Mouse (Mus musculus) midbrain, embryonic 15.5 days (tissue): ENCODE data around the gene Cyfip2. TPM values are rescaled to one million over a fixed set of nuclear protein-coding genes. Genes with fewer than 3 reads are reported as not detected.

Source experiments
- ATAC-seq: fragments of 200-750 bp; cut with Nextera tagmentation; replicated peaks from 2 replicates; pipeline ENCODE4 v1.8.0; 2017; ENCODE audit warnings: moderate TSS enrichment
- H3K27ac ChIP-seq: fragments of 300-500 bp; sonication (generic); 2 replicates; pipeline ENCODE4 v1.5.1; 2015; ENCODE audit warnings: mild to moderate bottlenecking, inconsistent platforms
- H3K27me3 ChIP-seq: fragments of 300-500 bp; sonication (generic); replicated peaks from 2 replicates; pipeline ENCODE4 v1.6.1; 2015; ENCODE audit warnings: inconsistent platforms
- H3K36me3 ChIP-seq: fragments of 300-500 bp; sonication (generic); replicated peaks from 2 replicates; pipeline ENCODE4 v1.6.1; 2015; ENCODE audit warnings: inconsistent platforms
- H3K4me1 ChIP-seq: fragments of 300-500 bp; sonication (generic); 2 replicates; pipeline ENCODE4 v1.6.1; 2015; ENCODE audit warnings: inconsistent platforms
- H3K4me2 ChIP-seq: fragments of 300-500 bp; sonication (generic); 2 replicates; pipeline ENCODE4 v1.6.1; 2015; ENCODE audit warnings: inconsistent platforms, mild to moderate bottlenecking, moderate library complexity
- H3K4me3 ChIP-seq: fragments of 300-500 bp; sonication (generic); 2 replicates; pipeline ENCODE4 v1.5.1; 2015; ENCODE audit warnings: mild to moderate bottlenecking, inconsistent platforms
- H3K9ac ChIP-seq: fragments of 300-500 bp; sonication (generic); 2 replicates; pipeline ENCODE4 v1.6.1; 2015; ENCODE audit warnings: mild to moderate bottlenecking, inconsistent platforms
- H3K9me3 ChIP-seq: fragments of 300-500 bp; sonication (generic); 2 replicates; pipeline ENCODE4 v1.6.1; 2016; ENCODE audit warnings: inconsistent platforms
- WGBS: fragments of 180-500 bp; shearing (Covaris S2); methylation state at CpG from one replicate; pipeline ENCODE4 v1.1.7; 2015; ENCODE audit warnings: mixed read lengths; 5-methylcytosine and 5-hydroxymethylcytosine counted together
- polyA plus RNA-seq: library from polyadenylated mRNA; unstranded; fragments of >200 nt; fragmentation: Nextera tagmentation; extraction: Ambion mirVana; gene quantifications from 2 replicates; pipeline ENCODE4 v1.2.1, GENCODE M21; 2015

Gene Cyfip2
- polyA plus RNA-seq, 1 experiment from 2014 or later: 104 TPM

DNA sequence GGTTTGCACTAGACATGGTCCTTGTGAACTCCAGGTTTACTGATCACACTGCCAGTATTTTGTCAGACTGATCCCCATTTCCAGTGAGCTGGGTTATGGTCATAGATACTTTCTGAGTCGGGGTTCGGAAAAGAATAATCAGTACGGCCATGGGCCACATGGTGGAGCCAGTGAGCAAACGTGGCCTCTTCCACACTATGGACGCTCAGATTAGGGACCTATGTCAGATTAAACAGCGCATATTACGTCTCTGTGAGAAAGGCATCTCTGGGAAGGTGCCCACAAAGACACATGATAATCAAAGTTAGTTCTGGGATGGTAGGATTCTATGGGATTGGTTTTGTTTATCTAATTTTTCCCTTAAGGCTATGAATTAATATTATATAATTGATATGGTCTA, 43.7 kb downstream of the Cyfip2 start:
- Histone ChIP-seq H3K36me3 (peaks cover 60% of the 10 kb centered on the region), H3K9ac (no peak overlapping the region), H3K4me2 (no peak overlapping the region), H3K4me3 (no peak overlapping the region), H3K27ac (no peak overlapping the region), H3K9me3 (no peaks in the 10 kb centered on the region), H3K27me3 (no peaks in the 10 kb centered on the region), H3K4me1 (no peaks in the 10 kb centered on the region)
- 17% methylated on average over 7 of the region's 7 CpGs for WGBS
- peak; percentile 75 for ATAC-seq

DNA sequence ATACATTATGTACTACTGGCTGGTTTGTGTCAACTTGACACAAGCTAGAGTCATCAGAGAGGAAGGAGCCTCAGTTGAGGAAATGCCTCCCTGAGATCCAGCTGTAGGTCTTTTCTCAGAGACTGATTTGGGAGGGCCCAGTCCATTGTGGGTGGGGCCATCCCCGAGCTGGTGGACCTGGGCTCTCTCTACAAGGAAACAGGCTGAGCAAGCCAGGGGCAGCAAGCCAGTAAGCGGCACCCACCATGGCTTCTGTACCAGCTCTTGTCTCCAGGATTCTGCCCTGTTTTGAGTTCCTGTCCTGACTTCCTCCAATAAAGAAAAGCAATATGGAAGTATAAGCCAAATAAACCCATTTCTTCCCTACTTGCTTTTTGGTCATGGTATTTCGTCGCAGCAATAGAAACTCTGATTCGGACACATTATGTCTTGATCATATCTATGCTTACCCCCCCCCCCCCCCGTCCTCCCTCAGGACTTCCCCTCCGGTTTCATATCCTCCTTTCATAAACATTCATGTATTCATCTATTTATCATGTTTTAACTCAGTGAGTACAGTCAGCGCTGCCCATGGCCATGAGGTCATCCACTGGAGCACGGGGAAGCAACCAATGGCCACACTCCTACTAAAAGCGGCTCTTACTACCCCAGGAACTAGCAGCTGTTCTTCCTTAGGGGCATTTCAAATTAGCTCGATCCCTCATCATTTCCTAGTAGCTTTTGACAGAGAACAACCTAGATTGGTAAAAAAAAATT, 47.5 kb downstream of the Cyfip2 start:
- Histone ChIP-seq H3K4me2 (no peak overlapping the region), H3K27me3 (no peaks in the 10 kb centered on the region)
- ATAC-seq: no peak

DNA sequence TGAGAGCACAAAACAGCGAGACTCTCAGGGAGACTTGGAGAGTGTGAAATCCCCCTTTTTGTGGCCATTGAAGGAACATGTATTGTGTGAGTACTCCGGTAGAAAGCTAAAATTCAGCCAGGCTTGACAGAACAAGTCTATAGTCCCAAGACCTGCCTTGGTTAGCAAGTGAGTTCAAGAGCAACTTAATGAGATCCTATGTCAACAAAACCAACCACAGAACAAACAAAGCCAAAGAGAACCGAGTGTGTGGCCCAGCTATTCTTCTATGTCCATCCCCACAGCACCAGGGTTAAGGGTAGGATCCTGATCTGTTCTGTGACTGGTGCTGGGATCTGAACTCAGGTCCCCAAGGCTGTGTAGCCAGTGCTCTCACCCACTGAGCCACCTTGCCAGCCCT, 48.1 kb downstream of the Cyfip2 start:
- Histone ChIP-seq H3K9me3 (no peaks in the 10 kb centered on the region), H3K4me2 (no peak overlapping the region), H3K9ac (no peak overlapping the region), H3K36me3 (peaks cover 60% of the 10 kb centered on the region), H3K27ac (no peak overlapping the region), H3K27me3 (no peaks in the 10 kb centered on the region), H3K4me1 (no peaks in the 10 kb centered on the region), H3K4me3 (no peak overlapping the region)
- 71% methylated on average over 3 of the region's 3 CpGs for WGBS
- ATAC-seq: no peak

More for the DNA sequence above, 47.5 kb downstream of the Cyfip2 start:
- no peak overlapping the region for H3K9ac ChIP-seq
- H3K36me3 ChIP-seq: peaks cover 61% of the 10 kb centered on the region
- WGBS: 93% methylated on average over 11 of the region's 11 CpGs
- H3K4me3 ChIP-seq: no peak overlapping the region
- H3K4me1 ChIP-seq: no peaks in the 10 kb centered on the region
- no peak overlapping the region for H3K27ac ChIP-seq
- no peaks in the 10 kb centered on the region for H3K9me3 ChIP-seq

DNA sequence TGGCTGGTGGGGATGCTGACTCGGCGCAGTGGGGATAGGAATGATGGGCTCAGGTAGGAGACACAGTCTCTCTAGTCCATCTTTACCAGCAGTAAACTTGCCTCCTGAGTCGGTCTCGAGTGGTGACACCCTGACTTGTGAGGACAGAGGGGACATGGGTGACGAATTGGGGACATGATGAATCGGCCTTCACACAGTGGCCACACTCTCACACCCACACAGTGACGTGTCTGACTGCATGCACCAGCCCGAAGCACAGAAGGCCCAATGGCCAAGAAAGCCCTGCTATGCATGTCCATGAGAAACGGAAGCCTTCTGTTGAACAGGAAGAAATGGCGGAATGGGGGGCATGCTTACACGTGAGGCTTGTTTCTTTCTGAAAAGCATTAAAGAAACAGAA, 49.4 kb downstream of the Cyfip2 start:
- H3K9ac ChIP-seq: no peak overlapping the region
- no peaks in the 10 kb centered on the region for H3K9me3 ChIP-seq
- no peak for ATAC-seq
- H3K27me3 ChIP-seq: no peaks in the 10 kb centered on the region
- 91% methylated on average over 11 of the region's 11 CpGs for WGBS
- H3K27ac ChIP-seq: no peak overlapping the region
- H3K4me1 ChIP-seq: no peaks in the 10 kb centered on the region
- no peak overlapping the region for H3K4me2 ChIP-seq
- peaks cover 61% of the 10 kb centered on the region for H3K36me3 ChIP-seq
- H3K4me3 ChIP-seq: no peak overlapping the region

DNA sequence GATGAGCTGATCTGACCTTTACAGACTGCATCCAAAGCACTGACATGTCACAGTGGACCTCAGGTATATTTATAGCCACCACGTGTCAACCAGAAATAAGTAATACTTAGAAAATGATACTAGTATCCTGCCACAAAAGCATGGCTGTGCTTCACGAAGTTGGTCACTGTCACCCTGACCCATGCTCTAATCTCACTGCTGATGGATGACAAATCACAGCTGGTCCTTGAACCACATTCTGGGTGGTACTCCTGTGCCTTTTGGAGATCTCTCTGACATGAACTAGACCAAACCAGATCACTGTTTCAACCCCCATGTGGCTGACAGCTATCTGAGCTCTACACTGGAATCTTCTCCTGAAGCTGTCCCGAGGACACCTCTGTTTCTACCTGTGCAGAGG, 49.8 kb downstream of the Cyfip2 start:
- H3K9me3 ChIP-seq: no peaks in the 10 kb centered on the region
- H3K4me3 ChIP-seq: no peak overlapping the region
- H3K36me3 ChIP-seq: peaks cover 59% of the 10 kb centered on the region
- H3K27me3 ChIP-seq: no peaks in the 10 kb centered on the region
- no peak for ATAC-seq
- H3K4me1 ChIP-seq: no peaks in the 10 kb centered on the region
- no peak overlapping the region for H3K9ac ChIP-seq
- WGBS: 84% methylated on average over 3 of the region's 3 CpGs
- no peak overlapping the region for H3K4me2 ChIP-seq
- H3K27ac ChIP-seq: no peak overlapping the region

DNA sequence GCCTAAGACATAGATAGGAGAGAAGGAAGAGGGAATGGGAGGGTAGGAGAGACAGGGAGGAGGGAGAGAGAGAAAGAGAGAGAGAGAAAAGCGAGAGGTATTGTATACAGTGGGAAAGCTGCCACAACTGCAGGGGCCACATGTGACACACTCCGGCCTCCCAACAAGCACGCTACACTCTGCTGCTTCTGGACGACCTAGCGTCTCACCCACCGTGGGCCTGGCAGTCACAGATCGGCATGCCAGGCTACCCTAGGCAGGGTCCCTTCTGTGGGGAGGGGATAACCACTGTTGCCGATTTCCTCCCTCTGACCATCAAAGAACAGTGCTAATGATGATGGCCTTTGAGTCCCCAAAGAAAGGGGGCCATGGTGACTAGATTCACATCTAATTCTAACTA, 53.9 kb downstream of the Cyfip2 start:
- no peak overlapping the region for H3K27ac ChIP-seq
- no peaks in the 10 kb centered on the region for H3K9me3 ChIP-seq
- H3K4me3 ChIP-seq: no peak overlapping the region
- no peak overlapping the region for H3K9ac ChIP-seq
- ATAC-seq: 0 out of 2 replicates have a peak, but pooled peaks have one; percentile 38
- 97% methylated on average over 8 of the region's 8 CpGs for WGBS
- H3K4me2 ChIP-seq: no peak overlapping the region
- no peaks in the 10 kb centered on the region for H3K4me1 ChIP-seq
- H3K27me3 ChIP-seq: no peaks in the 10 kb centered on the region
- peaks cover 53% of the 10 kb centered on the region for H3K36me3 ChIP-seq

DNA sequence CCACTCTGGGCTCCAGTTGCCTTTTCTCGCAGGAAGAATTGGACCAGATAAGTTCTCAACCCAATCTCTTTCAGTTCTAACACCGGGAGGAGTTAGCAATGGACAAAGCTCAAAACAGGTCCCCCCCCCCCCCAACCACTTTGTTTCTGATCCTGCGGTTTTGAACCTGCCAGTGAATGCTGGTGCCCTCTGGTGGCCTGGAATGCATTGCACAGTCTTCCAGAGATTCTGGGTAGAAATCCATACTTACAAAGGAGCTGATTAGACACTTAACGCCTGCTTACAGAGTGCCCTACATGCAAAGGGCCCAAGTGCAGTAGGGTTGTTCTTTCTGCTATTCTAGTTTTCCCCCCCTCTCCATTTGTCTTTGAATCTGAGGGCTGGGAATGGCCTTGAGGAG, 54.5 kb downstream of the Cyfip2 start:
- no peak overlapping the region for H3K4me3 ChIP-seq
- no peak overlapping the region for H3K9ac ChIP-seq
- H3K4me2 ChIP-seq: no peak overlapping the region
- 70% methylated on average over 4 of the region's 4 CpGs for WGBS
- no peak for ATAC-seq
- no peaks in the 10 kb centered on the region for H3K9me3 ChIP-seq
- no peak overlapping the region for H3K27ac ChIP-seq
- no peaks in the 10 kb centered on the region for H3K27me3 ChIP-seq
- H3K4me1 ChIP-seq: no peaks in the 10 kb centered on the region
- peaks cover 48% of the 10 kb centered on the region for H3K36me3 ChIP-seq

DNA sequence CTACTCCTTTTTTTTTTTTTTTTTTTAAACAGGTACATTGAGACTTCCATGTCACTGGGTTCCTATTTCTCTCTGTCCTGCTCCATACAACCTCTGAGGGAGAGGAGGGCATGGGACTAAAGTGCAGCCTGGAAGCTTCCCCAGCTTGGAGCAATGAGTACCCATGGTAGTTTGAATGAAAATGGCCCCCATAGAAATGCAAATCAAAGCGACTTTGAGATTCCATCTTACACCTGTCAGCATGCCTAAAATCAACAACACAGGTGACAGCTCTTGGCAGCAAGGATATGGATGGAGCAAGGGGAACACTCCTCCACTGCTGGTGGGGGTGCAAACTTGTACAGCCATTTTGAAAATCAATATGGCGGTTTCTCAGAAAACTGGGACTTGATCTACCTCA, 57.4 kb downstream of the Cyfip2 start:
- H3K27me3 ChIP-seq: no peaks in the 10 kb centered on the region
- no peak overlapping the region for H3K4me3 ChIP-seq
- ATAC-seq: no peak
- H3K9me3 ChIP-seq: no peaks in the 10 kb centered on the region
- no peak overlapping the region for H3K4me2 ChIP-seq
- 88% methylated on average over 2 of the region's 2 CpGs for WGBS
- H3K4me1 ChIP-seq: no peaks in the 10 kb centered on the region
- H3K36me3 ChIP-seq: peaks cover 47% of the 10 kb centered on the region
- no peak overlapping the region for H3K9ac ChIP-seq
- H3K27ac ChIP-seq: no peak overlapping the region

DNA sequence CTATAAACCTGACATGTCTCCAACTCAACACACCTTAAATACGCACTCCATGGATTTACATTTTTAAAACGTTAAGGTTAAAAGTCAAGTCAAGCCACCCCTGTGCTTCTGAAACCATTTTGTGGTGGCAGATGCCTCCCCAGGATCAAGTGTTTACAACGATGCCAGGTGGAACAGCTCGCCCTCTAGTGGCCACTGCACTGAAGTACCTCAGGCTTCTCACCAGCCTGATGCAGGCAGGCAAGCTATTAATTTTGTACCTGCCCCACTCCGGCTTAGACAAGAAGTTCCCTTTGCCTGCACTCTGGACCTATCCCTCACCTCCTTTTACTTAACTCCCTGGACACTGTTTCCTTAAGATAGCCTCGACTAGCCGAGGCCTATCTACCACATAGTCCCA, 60.7 kb downstream of the Cyfip2 start:
- H3K4me1 ChIP-seq: no peaks in the 10 kb centered on the region
- H3K27ac ChIP-seq: no peak overlapping the region
- no peaks in the 10 kb centered on the region for H3K9me3 ChIP-seq
- ATAC-seq: peak; percentile 58
- 34% methylated on average over 7 of the region's 7 CpGs for WGBS
- no peak overlapping the region for H3K4me2 ChIP-seq
- no peaks in the 10 kb centered on the region for H3K27me3 ChIP-seq
- no peak overlapping the region for H3K9ac ChIP-seq
- H3K4me3 ChIP-seq: no peak overlapping the region
- peaks cover 60% of the 10 kb centered on the region for H3K36me3 ChIP-seq

DNA sequence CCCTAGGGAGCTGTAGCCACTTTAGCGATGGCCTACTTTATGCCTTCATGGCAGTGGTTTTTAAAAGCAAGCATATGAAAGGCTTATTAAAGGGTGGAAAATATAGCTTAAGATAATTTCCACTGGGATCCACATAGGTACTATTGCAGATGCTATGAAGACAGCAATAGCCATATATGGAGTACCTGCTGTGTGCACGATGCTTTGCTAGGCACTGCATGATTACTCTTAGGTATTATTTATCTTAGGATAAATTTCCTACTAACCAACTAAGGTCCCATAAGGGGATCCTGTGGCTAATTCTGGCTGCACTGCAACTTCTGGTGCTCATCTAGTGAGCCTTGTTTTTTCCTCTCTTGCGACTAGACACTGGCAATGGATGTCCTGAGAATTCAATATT, 64.3 kb downstream of the Cyfip2 start:
- no peak overlapping the region for H3K4me3 ChIP-seq
- peaks cover 56% of the 10 kb centered on the region for H3K36me3 ChIP-seq
- H3K27ac ChIP-seq: no peak overlapping the region
- H3K27me3 ChIP-seq: no peaks in the 10 kb centered on the region
- no peaks in the 10 kb centered on the region for H3K9me3 ChIP-seq
- WGBS: 88% methylated on average over 3 of the region's 3 CpGs
- H3K4me1 ChIP-seq: no peaks in the 10 kb centered on the region
- no peak overlapping the region for H3K4me2 ChIP-seq
- no peak overlapping the region for H3K9ac ChIP-seq
- ATAC-seq: no peak

DNA sequence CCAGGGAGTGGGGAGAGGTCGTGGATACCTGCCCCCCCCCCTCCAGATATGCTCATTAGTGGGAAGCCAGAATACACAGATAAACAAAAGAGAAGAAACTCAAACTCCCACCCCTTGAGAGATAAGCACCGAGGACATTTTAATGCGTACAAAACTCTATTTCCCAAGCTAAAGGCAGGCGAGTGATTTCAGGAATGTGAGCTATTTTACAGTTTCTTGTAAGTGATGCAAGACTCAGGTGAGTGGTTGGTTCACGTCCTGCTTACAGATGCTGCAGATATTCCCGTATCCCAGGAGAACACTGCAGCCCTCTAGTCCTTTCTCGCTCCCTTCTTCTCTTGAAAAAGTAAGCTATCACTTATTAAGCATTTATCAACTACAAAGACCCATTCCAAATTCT, 66.3 kb downstream of the Cyfip2 start:
- Histone ChIP-seq H3K27ac (no peak overlapping the region), H3K9ac (no peak overlapping the region), H3K4me3 (no peak overlapping the region), H3K4me1 (no peaks in the 10 kb centered on the region), H3K27me3 (no peaks in the 10 kb centered on the region), H3K9me3 (no peaks in the 10 kb centered on the region), H3K4me2 (no peak overlapping the region), H3K36me3 (peaks cover 60% of the 10 kb centered on the region)
- ATAC-seq: no peak
- 87% methylated on average over 7 of the region's 7 CpGs for WGBS

DNA sequence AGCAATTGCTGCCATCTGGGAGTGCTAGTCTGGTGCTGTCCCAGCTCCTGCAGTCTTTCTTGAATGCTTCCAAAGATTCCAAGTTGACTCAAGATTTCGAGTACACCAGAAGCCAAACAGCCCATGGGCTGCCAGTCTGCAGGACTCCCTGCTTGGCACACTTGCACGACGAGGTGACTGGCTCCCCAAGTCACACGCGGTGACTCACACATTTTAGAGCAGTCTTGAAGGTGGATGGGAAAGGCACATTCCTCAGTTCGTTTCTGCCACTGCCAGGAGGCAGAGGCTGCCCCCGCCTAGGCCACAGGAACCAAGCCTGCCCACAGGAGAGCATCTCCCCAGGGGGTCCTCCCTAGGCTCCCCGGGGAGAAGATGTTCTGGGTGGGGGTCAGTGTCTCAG, 66.7 kb downstream of the Cyfip2 start:
- Histone ChIP-seq H3K9me3 (no peaks in the 10 kb centered on the region), H3K36me3 (peaks cover 59% of the 10 kb centered on the region), H3K27ac (no peak overlapping the region), H3K4me1 (no peaks in the 10 kb centered on the region), H3K4me3 (no peak overlapping the region), H3K27me3 (no peaks in the 10 kb centered on the region), H3K4me2 (no peak overlapping the region), H3K9ac (no peak overlapping the region)
- 83% methylated on average over 8 of the region's 8 CpGs for WGBS
- ATAC-seq: no peak
